Mouse (Mus musculus) layer of hippocampus, adult 18-20 months (tissue): ENCODE measurements at regions not wholly inside any gene's neighbourhood (a gene's known extent, or its start where the extent isn't known, plus 50 kb on each side); places are given as distances from the start of the nearest gene placed in this dataset.

Experiments
- DNase-seq, 2 experiments: peaks; one replicate each; pipeline ENCODE4 v3.0.0; 2022; ENCODE audit warnings: low spot score in 2 of 2

DNA sequence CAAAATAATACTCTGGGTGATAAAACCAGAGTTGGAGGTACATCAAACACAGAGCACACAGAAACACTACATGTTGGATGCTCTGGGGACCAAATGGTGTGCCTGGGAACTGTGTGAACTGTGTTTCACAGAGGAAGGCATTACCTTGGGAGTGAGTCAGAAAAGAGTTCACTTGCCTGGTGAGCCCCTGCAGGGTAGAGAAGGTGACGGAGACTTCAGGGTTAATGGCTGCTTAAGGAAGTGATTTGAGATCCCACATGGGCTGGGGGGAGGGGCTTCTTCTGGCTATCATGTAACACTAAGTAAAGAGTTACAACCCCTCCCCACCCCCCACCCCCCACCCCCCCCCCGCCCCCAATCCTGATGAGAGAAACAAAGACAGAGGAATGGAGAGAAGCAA lies 164.6 kb downstream of the Gm45692 start:
- DNase-seq = no peak

GRCm38 (mm10) chr8:26287665-26288064 lies 168.3 kb downstream of the Gm45692 start:
- no peak for DNase-seq

DNA sequence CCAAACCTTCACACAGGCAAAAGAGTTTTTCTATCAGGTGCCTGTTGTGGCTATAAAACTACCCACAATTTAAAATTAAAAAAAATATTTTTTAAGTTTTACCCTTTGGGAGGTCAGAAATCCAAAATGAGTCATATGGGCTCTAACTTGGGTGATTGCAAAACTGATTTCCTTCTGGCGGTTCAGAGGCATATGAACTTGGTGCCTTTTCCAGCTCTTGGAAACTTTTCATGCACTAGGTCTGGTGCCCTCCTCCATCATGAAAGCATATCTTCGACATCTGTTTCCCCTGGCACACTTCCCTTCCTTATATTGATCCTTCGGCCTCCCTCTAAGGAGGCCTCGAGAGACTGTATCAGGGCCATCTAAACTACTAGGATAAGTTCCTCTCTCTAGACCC lies 168.8 kb downstream of the Gm45692 start:
- no peak for DNase-seq

DNA sequence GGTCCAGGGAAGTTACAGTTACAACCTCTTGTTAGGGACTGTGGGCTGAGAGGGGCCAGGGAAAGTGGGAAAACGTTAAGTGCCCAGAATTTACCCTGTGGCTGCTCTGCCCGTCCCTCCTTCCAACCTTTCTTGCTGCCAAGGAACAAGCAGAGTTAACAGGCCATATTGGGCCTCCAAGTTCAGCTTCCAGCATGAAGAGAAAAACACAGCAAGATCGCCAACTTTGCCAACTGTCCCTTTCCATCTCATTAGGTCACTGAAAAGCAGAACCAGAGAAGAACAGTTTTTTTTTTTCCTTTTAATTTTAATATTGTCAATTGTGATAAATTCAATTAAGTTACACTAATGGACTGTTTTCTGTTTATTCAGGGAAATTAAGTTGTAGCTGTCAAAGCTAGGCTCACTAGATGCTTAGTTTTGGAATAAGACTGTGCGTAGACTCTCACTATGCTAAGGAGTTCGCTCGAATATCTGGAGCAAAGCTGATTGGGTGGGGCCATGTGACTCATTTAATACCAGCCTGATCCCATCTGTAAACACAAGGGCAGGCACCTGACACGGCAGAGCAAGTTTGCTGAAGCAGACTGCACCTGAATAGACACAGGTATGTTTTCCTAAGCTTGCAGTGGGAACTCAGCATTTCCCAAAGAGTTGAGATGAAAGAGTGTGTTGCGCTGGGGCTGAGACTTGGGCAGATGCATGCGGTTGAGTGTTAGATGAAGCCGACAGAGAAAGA lies 178.9 kb downstream of the Gm45692 start:
- DNase-seq = no peak

- no peak for DNase-seq
Observed at GRCm38 (mm10) chr8:26300246-26300645, 180.9 kb downstream of the Gm45692 start.

DNA sequence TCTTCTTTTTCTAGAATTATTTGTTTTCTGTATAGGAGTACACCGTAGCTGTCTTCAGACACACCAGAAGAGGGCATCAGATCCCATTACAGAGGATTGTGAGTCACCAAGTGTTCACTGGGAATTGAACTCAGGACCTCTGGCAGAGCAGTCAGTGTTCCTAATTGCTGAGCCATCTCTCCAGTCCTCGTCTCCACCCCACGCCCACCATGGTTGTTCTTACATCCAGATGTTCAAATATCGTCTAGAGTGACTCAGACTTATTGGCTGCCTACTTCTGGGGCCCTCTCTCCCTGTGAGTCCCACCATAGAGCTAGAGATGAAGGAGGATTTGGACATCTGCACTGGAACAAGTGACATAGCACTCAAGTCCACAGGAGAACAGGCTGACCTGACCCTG lies 182.6 kb downstream of the Gm45692 start:
- no peak for DNase-seq

DNA sequence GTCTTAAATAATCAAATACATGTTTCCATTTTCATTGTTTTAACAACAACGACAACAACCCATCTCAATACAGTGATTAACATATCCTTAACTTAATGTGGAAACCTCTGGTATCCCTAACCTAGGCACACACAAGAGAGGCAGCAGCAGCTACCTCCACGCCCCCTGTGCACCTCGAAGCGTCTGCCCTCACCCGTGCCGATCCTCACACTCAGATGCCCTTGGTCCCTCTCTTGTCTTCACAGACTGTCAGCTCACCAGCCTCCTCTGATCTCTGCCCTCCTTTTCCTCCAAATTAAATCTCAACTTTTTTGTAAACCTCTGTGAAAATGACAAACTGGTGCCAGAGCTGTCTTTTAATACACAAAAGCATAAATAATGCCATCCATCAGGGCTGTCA lies 185.2 kb downstream of the Gm45692 start:
- DNase-seq = no peak

DNA sequence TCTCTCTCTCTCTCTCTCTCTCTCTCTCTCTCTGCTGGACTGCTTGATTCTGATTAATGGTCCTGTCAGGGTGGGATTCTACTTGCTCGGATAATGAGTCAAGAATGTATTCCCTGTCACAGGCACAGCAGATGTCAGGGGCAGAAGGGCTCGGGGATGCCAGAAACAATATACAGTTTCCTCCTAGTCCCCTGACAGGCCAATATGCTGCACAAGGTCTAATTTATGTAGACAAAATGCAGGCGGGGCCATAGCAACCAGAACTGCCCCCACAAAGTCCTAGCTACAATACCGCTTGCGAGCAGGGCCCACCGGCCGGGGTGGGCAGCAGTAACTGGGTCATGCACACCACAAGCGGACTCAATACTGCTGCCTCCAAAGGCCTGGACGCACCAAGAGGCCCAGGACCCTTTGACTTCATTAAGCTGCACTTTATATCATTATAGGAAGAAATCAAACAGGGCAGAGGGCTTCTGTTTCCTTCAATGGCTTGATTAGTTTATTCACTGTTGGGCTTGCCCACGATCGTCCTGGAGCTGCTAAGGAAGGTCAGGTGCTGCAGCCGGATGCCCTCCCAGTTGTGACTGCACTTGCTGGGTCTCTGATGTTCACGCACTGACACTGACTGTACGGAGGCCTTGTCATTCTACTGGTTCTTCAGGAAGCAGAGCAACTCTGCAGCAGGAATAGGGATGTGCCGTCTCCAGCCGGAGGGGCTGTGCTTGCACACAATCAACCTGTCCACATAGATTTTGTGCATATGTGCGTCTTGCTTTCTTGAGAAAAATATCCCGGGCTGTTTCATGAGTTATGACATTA lies 185.9 kb downstream of the Gm45692 start:
- no peak for DNase-seq

GRCm38 (mm10) chr8:26308121-26308641 lies 188.8 kb downstream of the Gm45692 start:
- DNase-seq = no peak

- DNase-seq = no peak
Observed at GRCm38 (mm10) chr8:26309764-26310163, 190.4 kb downstream of the Gm45692 start.

GRCm38 (mm10) chr8:26323606-26324350 lies 204.4 kb downstream of the Gm45692 start:
- DNase-seq = no peak

GRCm38 (mm10) chr8:26324606-26325005 lies 205.3 kb downstream of the Gm45692 start:
- no peak for DNase-seq

- no peak for DNase-seq
Observed at GRCm38 (mm10) chr8:26329813-26330212, 210.5 kb downstream of the Gm45692 start.

GRCm38 (mm10) chr8:26336906-26337650 lies 217.7 kb downstream of the Gm45692 start:
- DNase-seq = no peak

DNA sequence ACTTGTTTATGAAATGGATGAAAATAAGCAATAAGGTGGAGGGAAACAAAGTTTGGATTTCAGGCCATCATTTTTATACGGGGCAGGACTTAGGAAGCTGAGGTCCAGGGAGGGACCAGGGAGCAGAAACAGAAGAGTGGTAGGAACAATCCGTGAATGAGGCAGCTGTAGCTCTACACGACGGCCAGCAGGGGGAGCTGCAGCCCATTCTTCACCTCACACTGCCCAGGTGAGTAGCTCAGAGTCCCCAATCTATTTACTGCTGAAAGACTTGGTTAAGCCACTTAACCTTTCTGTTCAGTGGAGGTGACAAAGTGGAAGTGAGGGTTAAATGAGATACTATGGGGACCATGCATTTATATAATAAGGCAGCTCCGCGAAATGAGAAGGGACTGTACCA lies 225.7 kb downstream of the Gm45692 start:
- DNase-seq = peak; percentile 16 to 49

DNA sequence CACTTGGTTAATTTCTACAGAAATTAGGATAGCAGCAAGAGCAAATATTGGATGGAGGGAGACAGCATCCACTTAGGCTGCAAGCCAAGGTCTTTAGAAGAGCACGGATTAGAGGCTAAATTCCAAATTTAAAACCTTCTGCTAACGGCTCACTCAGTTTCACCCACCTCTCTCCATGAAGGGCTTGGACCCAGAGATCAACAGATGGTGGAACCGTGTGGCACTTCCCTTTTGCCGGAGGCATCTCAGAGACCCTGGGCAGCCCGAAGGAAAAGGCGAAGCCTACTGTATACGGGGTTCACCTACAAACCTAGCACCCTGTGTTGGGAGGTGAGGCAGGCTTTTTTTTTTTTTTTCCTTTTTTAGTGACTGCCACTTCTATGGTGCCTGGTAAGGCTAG lies 229.9 kb downstream of the Gm45692 start:
- DNase-seq = no peak

DNA sequence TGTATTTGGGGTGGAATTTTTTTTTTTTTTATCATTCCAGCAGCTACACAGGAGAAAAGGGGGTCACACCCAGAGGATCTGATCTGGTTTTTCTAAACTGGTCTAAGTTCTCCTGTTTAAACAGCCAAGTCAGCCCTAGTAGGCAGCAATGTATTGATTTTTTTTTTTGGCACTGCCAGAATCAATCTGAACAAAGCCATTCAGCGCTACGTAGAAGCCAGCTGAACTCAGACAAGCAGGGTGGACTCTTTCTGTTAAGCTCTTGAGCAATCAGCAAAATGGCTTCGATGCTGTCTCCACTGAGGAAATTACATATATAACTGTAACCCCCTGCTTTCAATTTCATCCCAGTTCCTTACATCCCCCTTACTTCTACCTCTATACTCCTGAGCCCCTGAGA lies 230.5 kb downstream of the Gm45692 start:
- DNase-seq = no peak

- DNase-seq = no peak
Observed at GRCm38 (mm10) chr8:26350616-26351015, 231.3 kb downstream of the Gm45692 start.

GRCm38 (mm10) chr8:26351643-26352540 lies 232.6 kb downstream of the Gm45692 start:
- DNase-seq = peak in 1 of 2 experiments; percentile 6

- DNase-seq = peak in 1 of 2 experiments; percentile 2
Observed at GRCm38 (mm10) chr8:26352541-26353010, 233.2 kb downstream of the Gm45692 start.
